Mouse (Mus musculus) embryonic fibroblast, embryonic 13.5 days (primary cell): ENCODE results near the gene C4b. TPM values are rescaled to one million over a fixed set of nuclear protein-coding genes. Genes with fewer than 3 reads are reported as not detected.

Experiments used
- H3K27ac ChIP-seq: 2 replicates; pipeline ENCODE4 v1.5.1; 2012; ENCODE audit warnings: low read length, control low read depth, inconsistent platforms; ENCODE audit not compliant: insufficient read depth
- H3K4me1 ChIP-seq: 2 replicates; pipeline ENCODE4 v1.6.1; 2011; ENCODE audit warnings: low read length; ENCODE audit not compliant: control insufficient read depth, insufficient read depth
- H3K4me3 ChIP-seq: 2 replicates; pipeline ENCODE4 v1.5.1; 2011; ENCODE audit warnings: mild to moderate bottlenecking, control low read depth, low read length; ENCODE audit not compliant: insufficient read depth
- CTCF ChIP-seq: IDR thresholded peaks from 2 replicates; pipeline ENCODE4 v1.5.1; 2011; ENCODE audit warnings: mild to moderate bottlenecking, control low read depth, low read length, moderate library complexity, borderline replicate concordance; ENCODE audit not compliant: insufficient read depth
- POLR2A ChIP-seq: IDR thresholded peaks from 2 replicates; pipeline ENCODE4 v1.6.1; 2011; ENCODE audit warnings: low read depth, mild to moderate bottlenecking, control low read depth, low read length, moderate library complexity
- polyA plus RNA-seq: library from polyadenylated mRNA; stranded (reverse); fragments of >200 nt; gene quantifications from 2 replicates; pipeline ENCODE4 v1.2.4, GENCODE M21; 2011; ENCODE audit warnings: low read depth; ENCODE audit not compliant: missing spikeins, insufficient read length

The C4b gene
- polyA plus RNA-seq, 1 experiment = 2.1 TPM

GRCm38 (mm10) chr17:34700671-34701071 lies 43.0 kb downstream of the C4b start:
- no peak for TF ChIP-seq CTCF
- no peak for TF ChIP-seq POLR2A
- Histone ChIP-seq H3K4me3 (no peak overlapping the region), H3K4me1 (peaks cover 4% of the 10 kb centered on the region; the same call in 1 of the 2 replicates), H3K27ac (no peak overlapping the region; the same call in 1 of the 2 replicates)

- H3K4me3 ChIP-seq = no peak overlapping the region
- peaks cover 4% of the 10 kb centered on the region; the same call in 1 of the 2 replicates for H3K4me1 ChIP-seq
- TF ChIP-seq CTCF (no peak), POLR2A (no peak)
- H3K27ac ChIP-seq = no peak overlapping the region; the same call in 1 of the 2 replicates
Measured at GRCm38 (mm10) chr17:34699575-34700408, 43.9 kb downstream of the C4b start.

GRCm38 (mm10) chr17:34692906-34693305 lies 50.8 kb downstream of the C4b start:
- Histone ChIP-seq H3K27ac (no peak overlapping the region), H3K4me1 (no peaks in the 10 kb centered on the region; the same call in 1 of the 2 replicates), H3K4me3 (no peak overlapping the region)
- TF ChIP-seq CTCF (no peak), POLR2A (no peak)

- H3K4me1 ChIP-seq = peaks cover 2% of the 10 kb centered on the region; the same call in 1 of the 2 replicates
- no peak for TF ChIP-seq CTCF
- no peak for TF ChIP-seq POLR2A
- no peak overlapping the region for H3K27ac ChIP-seq
- no peak overlapping the region for H3K4me3 ChIP-seq
Measured at GRCm38 (mm10) chr17:34690458-34690857, 53.2 kb downstream of the C4b start.

- no peak overlapping the region for H3K4me3 ChIP-seq
- H3K4me1 ChIP-seq = peaks cover 14% of the 10 kb centered on the region; the same call in 1 of the 2 replicates
- no peak overlapping the region for H3K27ac ChIP-seq
- TF ChIP-seq POLR2A = no peak
- TF ChIP-seq CTCF = no peak
Measured at GRCm38 (mm10) chr17:34688889-34689288, 54.8 kb downstream of the C4b start.

- Histone ChIP-seq H3K4me1 (peaks cover 19% of the 10 kb centered on the region; the same call in 1 of the 2 replicates), H3K4me3 (no peak overlapping the region), H3K27ac (peak overlapping the region; percentile 17)
- TF ChIP-seq POLR2A = no peak
- TF ChIP-seq CTCF = no peak
Measured at GRCm38 (mm10) chr17:34685120-34686110, 58.3 kb downstream of the C4b start.

GRCm38 (mm10) chr17:34684253-34684893 lies 59.3 kb downstream of the C4b start:
- H3K4me3 ChIP-seq = no peak overlapping the region
- H3K27ac ChIP-seq = peak overlapping the region; percentile 17; the same call in 1 of the 2 replicates
- no peak for TF ChIP-seq CTCF
- no peak for TF ChIP-seq POLR2A
- H3K4me1 ChIP-seq = peaks cover 19% of the 10 kb centered on the region; the same call in 1 of the 2 replicates

- H3K27ac ChIP-seq = no peak overlapping the region
- H3K4me1 ChIP-seq = peaks cover 19% of the 10 kb centered on the region; the same call in 1 of the 2 replicates
- H3K4me3 ChIP-seq = no peak overlapping the region
- TF ChIP-seq CTCF (no peak), POLR2A (no peak)
Measured at GRCm38 (mm10) chr17:34683686-34684220, 59.9 kb downstream of the C4b start.

- TF ChIP-seq CTCF = no peak
- TF ChIP-seq POLR2A = no peak
- H3K27ac ChIP-seq = no peak overlapping the region
- no peak overlapping the region for H3K4me3 ChIP-seq
- peaks cover 19% of the 10 kb centered on the region; the same call in 1 of the 2 replicates for H3K4me1 ChIP-seq
Measured at GRCm38 (mm10) chr17:34683179-34683578, 60.5 kb downstream of the C4b start.
